Mouse (Mus musculus): ENCODE measurements around the gene Mtf2.
A peak's percentile ranks its signal among the peaks of the same experiment; 100 is the strongest.
"Not testable (repeated sequence)": the region's sequence is repeated elsewhere in the genome, so short reads cannot be mapped to it uniquely, and the experiment has no call there.

Mtf2 gene

DNA sequence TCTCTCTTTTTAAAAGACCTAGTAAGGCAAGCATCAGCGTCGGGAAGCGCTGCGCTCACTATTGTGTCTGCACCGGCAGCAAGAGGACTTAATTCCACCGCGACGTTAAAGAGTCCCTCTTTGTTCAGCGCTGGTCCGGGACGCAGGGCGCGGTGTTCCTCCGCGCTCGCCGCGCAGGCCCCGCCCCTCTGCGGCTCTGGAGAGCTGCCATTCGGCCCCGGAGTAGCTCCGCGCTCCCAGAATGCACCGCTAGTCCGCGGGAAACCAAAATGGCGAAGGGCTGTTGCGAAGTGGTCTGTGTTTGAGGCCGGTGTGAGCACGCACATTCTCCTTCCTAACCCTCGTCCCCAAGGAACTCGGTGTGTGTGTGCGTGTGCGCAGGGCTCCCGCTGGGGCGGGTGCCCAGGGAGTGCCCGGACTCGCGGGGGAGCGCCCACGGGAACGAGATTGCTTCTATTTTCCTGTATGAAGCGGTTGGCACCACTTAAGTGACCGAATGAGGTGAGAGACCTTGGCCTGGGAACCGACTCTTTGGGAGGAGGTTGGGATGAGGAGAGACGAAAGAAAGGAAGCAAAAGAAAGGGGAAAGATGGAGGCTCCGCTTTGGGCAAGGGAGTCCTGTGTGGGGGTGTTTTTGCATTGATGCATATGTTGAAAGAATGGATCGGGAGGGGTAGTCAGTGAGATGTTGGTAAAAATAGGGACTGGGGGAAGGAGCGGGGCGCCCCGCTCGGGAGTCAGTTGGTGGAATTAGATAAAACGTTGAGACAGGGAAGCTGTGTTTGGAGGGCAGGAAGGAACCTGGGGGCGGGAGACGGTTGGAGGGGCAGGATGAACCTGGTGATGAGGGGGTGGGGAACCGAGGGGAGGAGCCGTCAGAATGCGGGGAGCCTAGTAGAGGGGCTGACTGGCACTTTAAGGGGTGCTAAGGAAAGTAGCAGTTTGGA lies at the start of gene Mtf2:
Gene Mtf2 (plus strand): TSS at position 210 of the 947 bp plus-strand sequence.
- peak; percentile 92 to 98 for DNase-seq (ENCODE audit: low spot score in 2 of 2)

DNA sequence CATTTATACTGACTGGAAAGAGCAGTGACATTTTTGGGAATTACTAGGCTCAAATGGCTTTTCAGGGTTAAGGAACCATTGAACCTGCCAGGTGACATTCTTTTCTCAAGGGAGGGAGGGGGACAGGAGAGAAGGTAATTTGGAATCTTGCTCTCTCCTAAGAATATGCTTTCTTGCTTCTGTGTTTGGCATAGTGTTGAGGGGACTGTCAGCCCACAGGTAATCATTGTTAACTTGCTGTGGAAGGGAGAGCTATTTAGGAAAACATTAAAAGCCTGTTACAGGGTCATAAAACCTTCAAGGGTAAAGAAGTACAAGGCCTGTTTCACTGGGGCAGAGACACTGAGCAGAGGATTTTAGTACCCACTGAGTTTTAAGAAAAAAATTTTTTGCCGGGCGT lies 48.2 kb upstream of the Mtf2 start:
- DNase-seq (ENCODE audit: low spot score in 2 of 2), result no peak

DNA sequence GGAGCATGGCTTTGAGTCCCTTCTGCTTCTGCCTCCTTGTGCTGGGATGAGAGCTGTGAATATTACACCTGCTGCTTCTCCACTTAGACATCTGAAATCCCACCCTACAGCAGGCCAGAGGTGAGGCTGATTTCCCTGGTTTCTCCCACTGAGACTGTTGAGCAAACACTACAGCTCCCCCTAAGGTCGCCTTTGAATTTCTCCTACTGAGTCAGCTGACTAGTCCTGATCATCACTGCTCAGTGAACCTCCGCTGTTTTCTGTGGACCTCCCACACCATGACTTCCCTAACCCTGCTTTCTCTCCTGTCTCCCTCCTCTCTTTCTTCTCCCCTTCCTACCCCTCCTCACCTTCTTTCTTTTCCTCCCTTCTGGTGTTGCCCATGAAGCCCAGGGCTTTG lies 46.1 kb upstream of the Mtf2 start:
- DNase-seq (ENCODE audit: low spot score in 2 of 2), result no peak

- DNase-seq (ENCODE audit: low spot score in 2 of 2), result no peak
Measured at GRCm38 (mm10) chr5:108021346-108021745, 44.1 kb upstream of the Mtf2 start.

DNA sequence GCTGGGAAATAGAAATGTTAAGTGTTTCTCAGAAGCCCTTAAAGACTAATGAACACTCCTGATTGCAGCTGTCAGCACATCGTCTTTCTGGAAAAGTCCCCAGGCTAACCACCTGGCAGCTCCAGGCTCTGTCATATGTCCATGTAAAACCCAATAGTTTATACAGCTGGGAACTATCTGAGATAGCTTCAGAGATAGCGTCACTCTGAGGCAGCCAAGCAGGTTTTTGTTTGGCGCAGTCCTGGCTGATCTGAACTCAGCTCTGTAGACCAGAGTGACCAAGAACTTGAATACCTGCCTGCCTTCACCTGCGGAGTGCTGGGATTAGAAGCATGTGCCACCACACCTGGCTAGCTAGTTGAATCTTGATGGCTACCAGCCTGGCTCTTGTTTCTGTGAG lies 37.2 kb upstream of the Mtf2 start:
- no peak for DNase-seq (ENCODE audit: low spot score in 2 of 2)

DNA sequence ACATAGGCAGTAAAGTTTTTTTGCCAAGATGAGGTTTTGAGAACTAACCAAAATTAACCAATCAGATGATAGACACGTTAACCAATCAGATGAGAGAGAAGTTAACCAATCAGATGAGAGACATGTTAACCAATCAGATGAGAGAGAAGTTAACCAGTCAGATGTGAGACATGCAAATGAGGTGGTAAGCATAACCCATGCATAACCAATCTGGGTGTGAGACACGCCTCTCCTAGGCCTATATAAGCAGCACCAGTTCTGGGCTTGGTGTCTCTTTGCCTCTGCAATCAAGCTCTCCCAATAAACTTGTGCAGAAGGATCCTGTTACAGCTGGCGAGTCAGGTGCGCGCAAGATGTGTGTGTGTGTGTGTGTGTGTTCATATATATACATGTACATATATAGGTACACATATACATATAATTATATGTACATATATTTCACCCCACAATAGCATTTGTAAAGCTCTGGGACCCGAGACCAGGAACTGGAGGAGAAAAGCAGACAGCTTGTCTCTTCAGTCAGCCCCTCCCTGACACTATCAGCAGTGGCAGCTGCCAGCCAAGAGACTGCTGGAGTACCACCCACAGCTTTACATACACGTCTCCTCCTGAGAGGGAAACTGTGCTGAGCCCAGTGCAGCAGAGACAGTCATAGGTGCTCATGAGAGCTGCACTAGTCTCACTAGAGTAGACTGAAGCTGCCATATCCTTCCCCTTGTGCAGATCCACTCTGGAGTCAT lies 36.5 kb upstream of the Mtf2 start:
- DNase-seq (ENCODE audit: low spot score in 2 of 2), result not testable (repeated sequence)

GRCm38 (mm10) chr5:108029968-108030367 lies 35.5 kb upstream of the Mtf2 start:
- DNase-seq (ENCODE audit: low spot score in 2 of 2), result no peak

GRCm38 (mm10) chr5:108031267-108031666 lies 34.2 kb upstream of the Mtf2 start:
- DNase-seq (ENCODE audit: low spot score in 2 of 2), result no peak

DNA sequence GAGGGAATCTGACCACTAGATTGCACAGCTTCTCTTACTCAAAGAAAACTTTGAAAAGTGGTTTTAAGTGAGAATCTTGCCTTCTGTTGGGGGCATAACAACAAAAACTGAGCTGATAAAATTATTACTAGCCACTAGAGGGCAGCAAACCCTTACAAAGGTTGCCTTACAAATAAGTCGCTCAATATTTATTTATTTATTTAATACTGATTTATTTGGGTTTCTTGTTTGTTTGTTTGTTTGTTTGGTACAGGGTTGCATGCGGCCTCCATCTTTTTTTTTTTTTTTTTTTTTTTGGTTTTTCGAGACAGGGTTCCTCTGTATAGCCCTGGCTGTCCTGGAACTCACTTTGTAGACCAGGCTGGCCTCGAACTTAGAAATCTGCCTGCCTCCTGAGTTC lies 31.3 kb upstream of the Mtf2 start:
- DNase-seq (ENCODE audit: low spot score in 2 of 2), result no peak

DNA sequence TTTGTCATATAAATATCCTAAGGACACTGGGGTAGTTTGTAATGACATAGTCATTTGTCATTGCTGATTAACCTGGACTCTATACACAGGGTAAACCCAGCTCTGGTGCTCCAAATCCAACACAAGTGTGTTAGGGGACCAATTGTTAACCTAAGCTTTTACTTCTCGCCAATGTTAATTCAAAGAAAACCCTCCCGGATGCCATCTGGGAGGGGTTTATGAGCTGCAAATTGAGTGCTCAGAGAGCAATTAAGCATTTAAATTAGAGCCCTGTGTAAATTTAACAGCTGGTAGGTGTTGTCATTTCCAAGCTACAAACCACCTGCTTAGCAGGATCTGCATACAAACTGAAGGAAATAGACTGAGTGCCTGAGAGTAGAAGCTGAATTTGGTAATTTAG lies 30.0 kb upstream of the Mtf2 start:
- DNase-seq (ENCODE audit: low spot score in 2 of 2), result no peak

DNA sequence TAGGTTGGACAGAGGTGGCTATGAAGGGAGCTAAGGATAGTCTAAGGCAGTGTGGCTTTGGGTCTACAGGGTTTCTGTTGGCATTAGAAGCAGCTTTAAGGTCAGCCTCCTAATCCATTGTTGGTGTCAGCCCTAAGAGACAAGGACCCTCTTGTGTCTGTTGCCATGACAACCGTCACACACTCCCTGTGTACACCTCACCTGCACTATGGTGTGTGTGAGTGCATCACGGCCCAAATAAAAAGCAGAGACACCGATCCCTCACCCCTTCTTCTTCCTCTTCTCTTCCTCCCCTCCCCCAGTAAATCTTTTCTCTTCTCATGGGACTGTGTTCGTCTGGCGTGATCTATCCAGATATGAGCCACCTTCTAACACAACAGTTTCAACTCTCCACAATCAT lies 23.4 kb upstream of the Mtf2 start:
- no peak for DNase-seq (ENCODE audit: low spot score in 2 of 2)

DNA sequence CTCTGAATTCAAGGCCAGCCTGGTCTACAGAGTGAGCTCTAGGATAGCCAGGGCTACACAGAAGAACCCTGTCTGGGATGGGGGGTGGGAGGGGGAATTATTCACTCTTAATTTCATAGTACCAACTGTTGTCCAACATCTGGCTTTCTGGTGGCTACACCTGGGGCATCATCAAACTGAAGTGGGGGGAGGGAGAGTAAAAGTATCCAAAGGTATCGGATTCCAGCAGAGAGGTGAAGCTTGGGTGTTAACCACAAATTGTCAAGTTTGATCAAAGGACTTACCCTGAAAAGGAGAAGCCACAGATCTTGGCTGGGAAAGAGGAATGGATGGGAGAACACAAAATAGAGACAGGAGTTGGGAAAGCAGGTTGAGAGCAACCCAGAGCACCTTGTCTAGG lies 21.6 kb upstream of the Mtf2 start:
- no peak for DNase-seq (ENCODE audit: low spot score in 2 of 2)

DNA sequence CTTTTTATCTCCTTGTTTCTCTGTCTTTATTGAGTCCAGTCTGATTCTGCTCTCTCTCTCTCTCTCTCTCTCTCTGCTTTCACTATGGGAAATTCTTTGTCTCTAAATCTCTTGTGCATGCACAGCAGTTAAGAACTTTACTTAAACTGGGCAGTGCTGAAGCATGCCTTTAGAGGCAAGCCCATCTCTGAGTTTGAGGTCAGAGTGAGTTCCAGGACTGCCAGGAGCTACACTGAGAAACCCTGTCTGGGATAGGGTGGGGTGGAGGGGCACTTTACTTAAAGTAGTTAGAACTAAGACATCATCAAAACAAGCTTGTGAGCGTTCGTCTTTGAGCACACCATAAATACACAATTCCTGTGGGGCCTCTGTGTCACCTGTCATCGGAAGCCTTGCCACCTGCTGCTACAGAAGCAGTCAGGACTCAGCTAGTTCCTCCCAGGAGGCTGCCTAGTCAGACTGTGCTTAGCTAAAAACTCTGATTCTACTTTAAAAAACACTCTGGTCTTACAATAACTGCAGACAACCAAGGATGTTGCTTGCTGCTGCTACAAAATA lies 15.7 kb upstream of the Mtf2 start:
- no peak for DNase-seq (ENCODE audit: low spot score in 2 of 2)

- no peak for DNase-seq (ENCODE audit: low spot score in 2 of 2)
Measured at GRCm38 (mm10) chr5:108051026-108051425, 14.4 kb upstream of the Mtf2 start.

GRCm38 (mm10) chr5:108051727-108052126 lies 13.7 kb upstream of the Mtf2 start:
- not testable (repeated sequence) for DNase-seq (ENCODE audit: low spot score in 2 of 2)

GRCm38 (mm10) chr5:108052200-108052599 lies 13.3 kb upstream of the Mtf2 start:
- DNase-seq (ENCODE audit: low spot score in 2 of 2), result no peak

DNA sequence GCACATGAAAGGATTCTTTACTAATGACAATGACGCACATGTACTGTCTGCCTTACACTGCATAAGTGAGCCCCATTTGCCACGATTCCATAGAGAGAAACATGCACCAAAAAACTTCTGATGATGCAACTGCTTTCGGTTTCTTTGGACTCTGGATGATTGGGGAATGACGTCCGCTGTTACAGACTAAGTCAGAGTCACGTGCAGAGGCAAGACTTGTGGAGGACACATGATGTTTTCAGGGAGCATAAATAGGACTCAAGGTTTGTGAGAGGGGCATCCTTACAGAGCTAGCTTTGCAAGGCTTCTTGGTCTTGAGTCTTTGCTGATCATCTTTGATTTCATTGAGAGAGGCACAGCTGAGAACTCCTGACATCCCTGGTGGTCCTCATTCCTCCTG lies 11.9 kb upstream of the Mtf2 start:
- DNase-seq (ENCODE audit: low spot score in 2 of 2), result no peak

DNA sequence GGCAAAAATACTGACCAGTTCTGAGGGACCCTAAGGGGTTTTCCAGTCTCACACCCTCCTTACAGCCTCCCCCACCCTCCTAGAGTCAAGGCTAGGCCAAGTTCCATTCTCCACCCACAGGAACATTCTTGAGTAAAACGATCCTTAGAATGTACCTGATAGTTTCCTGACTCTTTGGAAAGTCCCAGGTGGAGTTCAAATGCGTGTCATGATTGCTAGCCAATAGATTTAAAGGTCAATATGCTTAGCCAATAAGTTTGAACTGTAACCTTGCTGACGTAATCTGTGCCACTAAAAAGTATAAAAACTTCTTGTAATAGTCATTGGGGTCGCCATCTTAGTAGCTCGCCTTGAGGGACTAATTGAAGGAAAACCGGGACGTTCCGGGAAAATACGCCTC lies 5.1 kb upstream of the Mtf2 start:
- DNase-seq (ENCODE audit: low spot score in 2 of 2), result no peak

DNA sequence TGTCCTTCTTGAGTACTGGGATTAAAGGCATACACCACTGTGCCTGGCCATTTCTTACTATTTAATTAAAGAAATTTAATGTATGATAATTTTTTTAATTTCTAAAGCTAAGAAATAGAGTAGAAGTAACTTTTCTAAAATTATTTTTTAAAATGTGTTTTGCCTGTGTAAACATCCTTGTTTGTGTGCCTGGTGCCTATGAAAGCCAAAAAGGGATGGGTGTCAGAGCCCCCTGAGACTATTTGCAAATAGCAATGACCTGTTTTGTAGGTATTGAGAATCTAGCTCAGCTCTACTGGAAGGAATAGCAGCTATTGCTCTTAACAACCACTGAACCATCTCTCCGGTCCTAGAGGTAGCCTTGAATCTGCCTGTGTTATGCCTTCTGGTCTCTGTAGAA lies 6.8 kb downstream of the Mtf2 start:
- no peak for DNase-seq (ENCODE audit: low spot score in 2 of 2)

GRCm38 (mm10) chr5:108076241-108076640 lies 10.8 kb downstream of the Mtf2 start:
- DNase-seq (ENCODE audit: low spot score in 2 of 2), result no peak

GRCm38 (mm10) chr5:108076833-108077540 lies 11.5 kb downstream of the Mtf2 start:
- DNase-seq (ENCODE audit: low spot score in 2 of 2), result no peak

- DNase-seq (ENCODE audit: low spot score in 2 of 2), result no peak
Measured at GRCm38 (mm10) chr5:108079603-108080002, 14.1 kb downstream of the Mtf2 start.
